Mouse (Mus musculus): ENCODE results near the gene Glod4. TPM values are rescaled to one million over a fixed set of nuclear protein-coding genes. Genes with fewer than 3 reads are reported as not detected.
A peak's percentile ranks its signal among the peaks of the same experiment; 100 is the strongest.
"Not testable (repeated sequence)": the region's sequence is repeated elsewhere in the genome, so short reads cannot be mapped to it uniquely, and the experiment has no call there.

Glod4 gene
- polyA plus RNA-seq, 1 experiment from 2014 or later: 134 TPM

DNA sequence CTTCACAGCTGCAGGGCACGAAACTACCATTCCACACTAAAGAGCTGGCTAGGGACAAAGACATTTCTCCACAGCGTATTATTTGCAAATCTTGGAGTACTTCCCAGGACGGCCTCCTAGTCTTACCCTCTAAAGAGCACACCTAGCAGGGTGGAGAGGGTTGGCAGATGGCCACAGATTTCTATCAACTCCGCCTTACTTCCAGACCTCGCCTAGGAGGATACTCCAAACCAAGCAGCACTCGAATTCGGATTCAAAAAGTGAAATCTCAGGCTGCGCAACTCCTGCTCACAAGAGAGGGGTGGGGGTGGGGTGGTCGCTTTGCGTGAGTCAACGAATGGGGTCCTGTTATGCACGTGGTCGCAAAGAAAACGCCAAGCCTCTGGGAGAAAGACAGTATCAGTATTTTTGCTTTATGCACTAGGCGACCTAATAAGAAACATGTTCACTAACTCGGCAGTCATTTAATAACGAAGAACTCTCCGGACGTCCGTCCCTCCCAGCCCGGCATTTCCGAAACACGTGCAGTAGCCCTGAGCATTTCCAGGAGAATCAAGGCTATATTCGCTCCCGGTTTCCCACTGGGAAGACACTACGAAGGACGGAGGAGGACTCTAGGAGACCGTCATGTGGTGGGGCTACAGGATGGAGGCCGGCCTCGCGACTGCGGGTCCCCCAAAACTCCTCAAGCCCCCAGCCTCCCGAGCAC, 26.7 kb downstream of the Glod4 start:
- Histone ChIP-seq H3K4me1 (peaks cover 32% of the 10 kb centered on the region), H3K36me3 (replicated peaks) (peaks cover 71% of the 10 kb centered on the region), H3K4me3 (peak overlapping the region; percentile 91), H3K27me3 (ENCODE audit: poor library complexity, severe bottlenecking) (no peaks in the 10 kb centered on the region), H3K27ac (peak overlapping the region; percentile 99), H3K9me3 (no peaks in the 10 kb centered on the region)
- 6% methylated on average over 33 of the region's 33 CpGs for WGBS
- peak; percentile 52 for DNase-seq (ENCODE audit: extremely low spot score, low spot score)

DNA sequence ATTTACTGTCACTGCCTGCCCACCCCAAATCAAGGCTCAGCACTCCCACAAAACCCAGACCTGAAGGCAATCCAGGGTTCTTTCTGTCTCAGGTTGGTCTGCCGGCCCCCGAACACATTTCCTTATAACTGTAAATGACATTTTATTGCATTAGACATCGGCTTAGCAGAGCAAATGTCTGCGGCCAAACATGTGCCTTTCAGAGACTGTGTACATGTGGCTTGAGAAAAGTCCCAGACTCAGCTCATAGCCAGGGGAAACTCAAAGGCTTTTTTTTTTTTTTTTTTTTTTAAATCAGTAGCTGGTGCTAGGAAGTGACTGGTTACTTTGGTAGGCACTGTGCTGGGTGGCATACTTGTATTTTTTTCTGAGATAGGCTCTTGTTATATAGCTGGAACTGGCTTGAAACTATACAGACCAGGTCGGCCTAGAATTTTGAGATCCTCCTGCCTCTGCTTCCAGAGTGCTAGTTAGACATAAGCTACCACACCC, 27.4 kb downstream of the Glod4 start:
- H3K27me3 ChIP-seq (ENCODE audit: poor library complexity, severe bottlenecking): no peaks in the 10 kb centered on the region
- peak overlapping the region; percentile 99 for H3K27ac ChIP-seq
- no peaks in the 10 kb centered on the region for H3K9me3 ChIP-seq
- DNase-seq (ENCODE audit: extremely low spot score, low spot score): no peak
- H3K4me1 ChIP-seq: peaks cover 32% of the 10 kb centered on the region
- H3K4me3 ChIP-seq: peak overlapping the region; percentile 91
- 96% methylated on average over 5 of the region's 5 CpGs for WGBS
- H3K36me3 ChIP-seq (replicated peaks): peaks cover 71% of the 10 kb centered on the region

DNA sequence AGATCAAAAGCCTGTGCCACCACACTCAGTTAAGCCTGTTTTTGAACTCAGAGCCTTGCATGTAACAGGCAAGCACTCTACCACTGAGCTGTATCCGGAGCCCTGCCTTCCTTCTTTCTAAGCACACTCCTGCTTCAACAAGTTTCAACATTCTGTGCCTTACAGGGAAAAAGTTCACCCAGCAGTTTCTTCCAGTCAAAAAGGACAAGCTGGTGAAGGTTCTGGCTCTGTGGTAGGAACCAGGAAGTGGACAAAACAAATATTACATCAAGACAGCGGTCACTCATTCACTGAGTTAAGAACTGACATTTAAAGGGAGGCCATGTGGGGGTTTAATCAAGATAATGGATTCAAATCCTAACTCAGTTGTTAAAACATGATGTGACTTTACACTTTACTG, 28.5 kb downstream of the Glod4 start:
- 96% methylated on average over 2 of the region's 2 CpGs for WGBS
- H3K36me3 ChIP-seq (replicated peaks): peaks cover 73% of the 10 kb centered on the region
- H3K9me3 ChIP-seq: no peaks in the 10 kb centered on the region
- no peaks in the 10 kb centered on the region for H3K27me3 ChIP-seq (ENCODE audit: poor library complexity, severe bottlenecking)
- DNase-seq (ENCODE audit: extremely low spot score, low spot score): no peak
- no peak overlapping the region for H3K4me3 ChIP-seq
- H3K4me1 ChIP-seq: peaks cover 32% of the 10 kb centered on the region
- no peak overlapping the region for H3K27ac ChIP-seq

DNA sequence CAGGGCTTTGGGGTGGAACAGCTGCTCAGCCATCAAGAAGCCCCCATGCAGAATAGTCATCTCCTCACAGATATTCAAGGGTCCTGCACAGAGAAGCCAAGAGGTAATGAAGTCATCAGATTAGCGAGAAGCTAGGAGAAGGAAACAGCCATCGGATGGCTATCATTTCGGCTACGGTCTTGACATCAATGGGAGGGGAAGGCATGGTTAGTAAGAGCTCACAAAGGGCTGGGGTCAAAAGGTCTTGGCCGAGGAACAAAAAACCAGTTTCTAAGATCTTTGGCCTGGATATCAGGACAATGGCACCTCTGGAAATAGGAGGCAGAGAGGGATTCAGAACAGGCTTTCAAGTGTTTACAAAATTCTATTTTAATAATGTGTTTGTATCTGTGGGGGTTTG, 29.7 kb downstream of the Glod4 start:
- WGBS: 48% methylated on average over 5 of the region's 5 CpGs
- H3K27ac ChIP-seq: no peak overlapping the region
- no peak overlapping the region for H3K4me3 ChIP-seq
- H3K4me1 ChIP-seq: peaks cover 32% of the 10 kb centered on the region
- peaks cover 74% of the 10 kb centered on the region for H3K36me3 ChIP-seq (replicated peaks)
- H3K27me3 ChIP-seq (ENCODE audit: poor library complexity, severe bottlenecking): no peaks in the 10 kb centered on the region
- no peaks in the 10 kb centered on the region for H3K9me3 ChIP-seq
- no peak for DNase-seq (ENCODE audit: extremely low spot score, low spot score)

DNA sequence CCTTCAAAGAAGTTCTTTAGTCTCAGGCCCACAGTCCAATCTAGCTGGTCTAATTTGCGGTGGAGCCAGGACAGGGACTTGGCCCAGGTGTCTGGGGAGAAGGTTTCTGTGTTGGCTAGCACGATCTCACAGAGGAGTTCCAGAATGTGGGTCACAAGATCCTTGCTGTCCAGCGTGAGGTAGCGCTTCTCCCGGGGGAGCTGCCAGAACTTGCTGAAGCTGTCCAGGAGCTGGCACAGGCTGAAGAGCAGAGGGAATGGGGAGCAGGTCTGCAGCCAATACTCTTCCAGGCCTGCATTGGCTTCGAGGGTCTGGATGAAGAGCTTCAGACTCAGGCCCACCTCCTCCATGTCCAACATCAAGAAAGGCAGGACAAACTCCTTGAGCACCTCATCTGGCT, 31.9 kb downstream of the Glod4 start:
- peaks cover 95% of the 10 kb centered on the region for H3K36me3 ChIP-seq (replicated peaks)
- DNase-seq (ENCODE audit: extremely low spot score, low spot score); H3K27me3 ChIP-seq (ENCODE audit: poor library complexity, severe bottlenecking); H3K27ac ChIP-seq; H3K9me3 ChIP-seq; H3K4me3 ChIP-seq: not testable (repeated sequence)
- H3K4me1 ChIP-seq: peaks cover 19% of the 10 kb centered on the region
- 96% methylated on average over 5 of the region's 6 CpGs for WGBS

DNA sequence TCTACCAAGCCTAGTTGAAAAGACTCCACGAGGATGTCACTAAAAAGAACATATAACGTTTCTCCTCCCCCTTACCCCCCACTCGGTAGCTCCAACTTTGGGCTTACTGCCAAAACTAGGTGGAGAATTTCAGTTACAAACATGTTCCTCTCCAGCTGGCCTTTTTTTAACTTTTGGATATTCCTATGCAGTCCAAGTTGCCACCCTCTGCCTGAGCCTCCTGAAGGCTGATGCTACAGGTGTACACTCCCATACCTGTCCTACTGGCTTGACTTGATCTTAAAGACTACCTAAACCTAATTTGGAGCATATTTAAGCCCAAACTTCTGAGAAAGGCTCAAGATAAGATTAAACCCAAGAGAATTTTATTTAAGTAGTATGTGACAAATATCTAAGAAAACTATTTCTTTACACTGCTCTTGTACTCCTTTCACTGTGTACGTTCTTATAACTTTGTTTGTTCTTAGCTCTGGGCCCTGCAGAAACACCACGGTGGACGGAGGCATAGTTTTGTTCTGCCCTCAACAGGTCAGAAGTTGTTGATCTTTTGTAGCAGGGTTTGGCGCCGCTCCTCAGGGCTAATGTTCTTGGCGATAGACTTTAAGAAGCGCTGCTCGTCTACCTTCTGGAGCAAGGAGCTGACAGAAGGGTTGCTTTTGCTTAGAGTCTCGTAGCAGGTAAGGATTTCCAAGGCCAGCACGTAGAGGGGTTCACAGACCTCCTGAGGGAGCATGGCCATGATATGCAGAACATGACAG, 33.1 kb downstream of the Glod4 start:
- Histone ChIP-seq H3K4me1 (peaks cover 8% of the 10 kb centered on the region), H3K4me3 (no peak overlapping the region), H3K36me3 (replicated peaks) (peaks cover 100% of the 10 kb centered on the region), H3K27ac (no peak overlapping the region), H3K27me3 (ENCODE audit: poor library complexity, severe bottlenecking) (no peaks in the 10 kb centered on the region), H3K9me3 (no peaks in the 10 kb centered on the region)
- 95% methylated on average over 13 of the region's 13 CpGs for WGBS
- DNase-seq (ENCODE audit: extremely low spot score, low spot score): no peak

DNA sequence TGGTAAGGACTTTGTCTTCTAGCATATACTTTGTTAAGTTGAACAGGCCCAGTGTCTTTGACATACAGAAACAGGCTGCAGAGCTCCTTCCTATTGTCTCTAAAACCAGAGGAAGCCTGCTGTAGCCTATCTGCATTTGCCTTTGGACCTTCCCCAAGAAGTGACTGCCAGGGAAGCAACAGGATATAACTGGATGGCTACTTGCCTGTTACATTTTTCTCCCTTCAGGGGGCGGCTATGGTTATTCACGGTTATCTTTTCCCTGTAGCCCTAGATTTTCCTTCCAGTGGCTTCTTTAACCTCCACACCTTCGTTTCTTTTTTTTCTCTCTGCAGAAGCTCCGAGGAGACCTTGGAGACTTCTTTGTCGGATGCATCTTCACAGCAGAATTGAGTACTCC, 36.7 kb downstream of the Glod4 start:
- H3K36me3 ChIP-seq (replicated peaks): peaks cover 70% of the 10 kb centered on the region
- no peak for DNase-seq (ENCODE audit: extremely low spot score, low spot score)
- 88% methylated on average over 5 of the region's 5 CpGs for WGBS
- H3K9me3 ChIP-seq: no peaks in the 10 kb centered on the region
- H3K4me1 ChIP-seq: peaks cover 18% of the 10 kb centered on the region
- no peak overlapping the region for H3K27ac ChIP-seq
- H3K27me3 ChIP-seq (ENCODE audit: poor library complexity, severe bottlenecking): peaks cover 7% of the 10 kb centered on the region; the same call in 1 of the 2 replicates
- no peak overlapping the region for H3K4me3 ChIP-seq

DNA sequence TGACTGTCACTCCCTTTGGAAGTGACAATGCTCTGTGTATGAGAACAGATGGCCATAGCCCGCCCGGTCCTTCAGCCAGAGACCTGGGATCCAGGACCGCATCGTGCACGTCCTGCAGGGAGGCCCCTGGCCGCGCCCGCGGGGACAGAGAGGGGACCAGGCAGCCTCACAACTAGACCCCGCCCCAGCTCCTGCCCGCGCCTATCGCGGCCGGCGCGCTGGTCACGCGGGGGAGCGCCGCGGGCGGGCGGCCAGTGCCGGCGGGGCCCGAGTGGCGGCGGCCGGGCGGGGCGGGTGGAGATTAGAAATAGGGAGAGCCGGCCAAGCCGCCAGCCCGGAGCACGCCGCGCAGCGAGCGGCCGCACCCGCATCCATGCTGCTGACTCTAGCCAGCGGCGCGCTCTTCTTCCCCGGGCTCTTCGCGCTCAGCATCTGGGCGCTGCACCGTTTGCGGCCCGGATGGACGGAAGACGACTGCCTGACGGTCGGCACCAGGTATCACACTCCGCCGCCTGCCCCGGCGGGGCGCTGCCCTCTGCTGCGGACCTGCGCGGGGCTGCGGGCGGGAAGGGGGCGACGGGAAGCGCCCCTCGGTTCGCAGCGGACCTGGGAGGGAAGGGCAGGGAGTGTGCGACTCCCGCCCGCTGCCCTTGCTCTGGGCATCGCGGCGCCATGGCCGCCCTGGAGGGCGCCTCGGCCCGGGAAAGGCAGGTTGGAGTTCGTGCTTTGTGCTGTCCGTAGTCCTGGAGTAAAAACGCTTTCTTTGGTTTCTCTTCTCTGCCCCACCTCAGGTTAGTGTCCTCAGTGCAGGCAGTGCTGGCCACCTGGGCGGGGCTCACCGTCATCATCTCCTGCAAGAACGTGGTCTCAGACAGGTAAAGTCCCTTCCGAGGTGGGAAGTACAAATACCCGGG, 41.5 kb downstream of the Glod4 start:
- H3K9me3 ChIP-seq: no peaks in the 10 kb centered on the region
- H3K27ac ChIP-seq: peak overlapping the region; percentile 93
- WGBS: under 1% methylated on average over 85 of the region's 90 CpGs
- H3K27me3 ChIP-seq (ENCODE audit: poor library complexity, severe bottlenecking): peaks cover 22% of the 10 kb centered on the region
- H3K4me3 ChIP-seq: peak overlapping the region; percentile 93
- H3K4me1 ChIP-seq: peaks cover 29% of the 10 kb centered on the region
- peaks cover 22% of the 10 kb centered on the region for H3K36me3 ChIP-seq (replicated peaks)
- DNase-seq (ENCODE audit: extremely low spot score, low spot score): peak; percentile 79

DNA sequence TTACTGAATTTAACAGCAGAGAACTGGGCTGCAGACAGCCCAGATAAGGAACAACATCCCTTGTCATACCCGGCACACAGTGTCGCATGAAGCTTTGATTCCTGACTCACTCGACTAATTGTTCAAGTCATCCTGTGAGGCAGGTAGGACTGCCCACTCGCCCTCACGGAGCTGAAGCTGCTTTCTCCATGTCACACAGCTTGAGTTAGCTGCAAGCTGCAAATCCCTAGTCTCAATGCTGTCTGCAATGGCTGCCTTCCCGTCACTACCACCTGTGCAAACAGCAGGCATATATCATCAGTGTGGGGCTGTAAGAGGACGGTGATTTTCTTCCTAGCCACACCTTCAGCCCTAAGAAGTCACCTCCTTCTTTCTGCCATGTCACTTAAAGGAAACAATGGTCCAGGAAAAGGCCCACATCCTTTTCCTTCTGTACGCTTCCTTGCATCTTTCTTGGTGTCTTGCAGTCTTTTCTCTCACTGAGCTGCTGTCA, 46.5 kb downstream of the Glod4 start:
- Histone ChIP-seq H3K36me3 (replicated peaks) (no peaks in the 10 kb centered on the region), H3K27ac (no peak overlapping the region), H3K9me3 (no peaks in the 10 kb centered on the region), H3K4me3 (no peak overlapping the region), H3K27me3 (ENCODE audit: poor library complexity, severe bottlenecking) (peaks cover 15% of the 10 kb centered on the region), H3K4me1 (peaks cover 21% of the 10 kb centered on the region)
- 58% methylated on average over 8 of the region's 8 CpGs for WGBS
- no peak for DNase-seq (ENCODE audit: extremely low spot score, low spot score)

DNA sequence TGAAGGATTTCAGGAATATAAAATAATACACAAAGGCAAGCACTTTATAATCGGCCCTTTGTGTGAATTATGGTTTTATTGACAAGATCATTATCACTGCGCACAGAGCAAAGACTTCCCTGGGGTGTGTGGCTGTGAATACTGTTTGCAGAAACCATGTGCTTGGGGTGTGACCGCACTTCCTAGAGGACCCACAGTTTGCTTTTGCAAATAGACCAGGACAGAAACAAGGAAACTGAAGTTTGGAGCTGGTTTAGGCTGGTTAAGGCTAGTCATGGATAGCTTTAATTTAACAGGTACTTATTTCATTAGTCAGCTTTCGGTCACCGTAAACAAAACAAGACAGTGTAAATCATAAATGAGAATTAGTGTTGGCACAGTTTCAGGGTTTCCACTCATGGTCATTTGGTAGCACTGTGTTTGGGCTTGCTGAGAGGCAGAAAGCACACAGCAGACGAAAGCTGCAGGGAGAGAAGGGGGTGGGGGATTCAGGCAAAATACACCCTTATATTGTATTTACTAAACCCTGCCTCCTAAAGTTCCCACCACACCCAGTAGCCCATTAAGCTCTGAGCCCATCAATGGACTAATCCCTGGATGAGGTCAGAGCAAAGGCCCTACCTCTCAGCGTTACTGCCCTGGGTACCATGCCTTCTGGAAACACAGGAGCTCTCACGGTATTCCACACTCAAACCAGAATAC, 47.1 kb downstream of the Glod4 start:
- DNase-seq (ENCODE audit: extremely low spot score, low spot score): no peak
- 66% methylated on average over 8 of the region's 8 CpGs for WGBS

DNA sequence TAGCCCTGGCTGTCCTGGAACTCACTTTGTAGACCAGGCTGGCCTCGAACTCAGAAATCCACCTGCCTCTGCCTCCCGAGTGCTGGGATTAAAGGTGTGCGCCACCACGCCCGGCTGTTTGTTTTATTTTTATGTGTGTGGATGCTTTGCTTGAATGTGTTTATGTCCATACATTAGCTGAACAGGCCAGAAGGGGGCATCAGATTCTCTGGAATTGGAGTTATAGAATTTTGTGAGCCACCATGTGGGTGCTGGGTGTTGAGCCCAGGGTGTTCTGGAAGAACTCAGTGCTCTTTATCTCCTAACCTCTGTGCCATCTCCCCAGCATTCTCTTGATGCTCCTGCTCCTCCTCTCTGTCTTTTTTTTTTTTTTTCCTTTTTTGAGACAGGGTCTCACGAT, 56.6 kb downstream of the Glod4 start:
- Histone ChIP-seq H3K4me3 (no peak overlapping the region), H3K4me1 (no peaks in the 10 kb centered on the region), H3K36me3 (replicated peaks) (no peaks in the 10 kb centered on the region), H3K27me3 (ENCODE audit: poor library complexity, severe bottlenecking) (no peaks in the 10 kb centered on the region), H3K9me3 (no peaks in the 10 kb centered on the region), H3K27ac (no peak overlapping the region)
- WGBS: 88% methylated on average over 6 of the region's 6 CpGs
- DNase-seq (ENCODE audit: extremely low spot score, low spot score): no peak

More for the DNA sequence above, 47.1 kb downstream of the Glod4 start:
- Histone ChIP-seq H3K27me3 (ENCODE audit: poor library complexity, severe bottlenecking) (peaks cover 15% of the 10 kb centered on the region), H3K9me3 (no peaks in the 10 kb centered on the region), H3K4me3 (no peak overlapping the region), H3K4me1 (peaks cover 15% of the 10 kb centered on the region), H3K36me3 (replicated peaks) (no peaks in the 10 kb centered on the region), H3K27ac (no peak overlapping the region)

DNA sequence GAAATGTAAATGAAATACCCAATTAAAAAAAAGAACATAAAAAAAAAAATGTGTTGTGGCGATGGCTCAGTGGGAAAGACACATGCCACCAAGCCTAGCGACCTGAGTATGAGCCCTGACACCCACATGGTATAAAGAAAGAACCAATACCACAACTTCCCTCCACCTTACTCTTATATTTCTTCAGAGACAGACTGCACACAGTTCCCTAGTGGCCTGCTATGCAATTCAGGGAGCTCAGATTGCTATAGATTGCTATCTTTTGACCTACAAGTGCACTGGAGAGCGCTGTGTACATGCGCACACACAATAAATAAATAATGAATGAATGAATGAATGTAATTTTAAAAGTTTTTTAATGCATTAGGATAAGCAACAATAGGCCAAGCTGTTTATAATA, 59.8 kb downstream of the Glod4 start:
- Histone ChIP-seq H3K4me1 (peaks cover 9% of the 10 kb centered on the region), H3K4me3 (no peak overlapping the region), H3K27me3 (ENCODE audit: poor library complexity, severe bottlenecking) (no peaks in the 10 kb centered on the region), H3K36me3 (replicated peaks) (no peaks in the 10 kb centered on the region), H3K27ac (no peak overlapping the region), H3K9me3 (no peaks in the 10 kb centered on the region)
- no peak for DNase-seq (ENCODE audit: extremely low spot score, low spot score)
- 88% methylated on average over 4 of the region's 4 CpGs for WGBS
